Comparison of ENCODE assay signal across 23 mouse cellular contexts in genomic region chr5:101757669-101758068, GRCm38 (mm10). TPM values are rescaled to one million over a fixed set of nuclear protein-coding genes. Genes with fewer than 3 reads are reported as not detected.
DNase-seq lines count a peak whose midpoint lies in the region; ATAC-seq and TF ChIP-seq lines count a peak whose summit lies in the region.
"Had no signal": no experiment of that assay in that cellular context is flagged by ENCODE, and none has a peak within 500 bp of the region (broad histone marks: within the 10 kb centered on the region; RNA-seq: fewer than 3 reads in every experiment).

No protein-coding gene starts in this region.

- no peaks in the 10 kb centered on the region for H3K36me3 ChIP-seq in kidney, adult 2 months (ENCODE audit: control insufficient read depth, insufficient read depth, low read length)
- H3K36me3 ChIP-seq in liver, postnatal 0 days (replicated peaks; ENCODE audit: insufficient read depth, low read length), result no peaks in the 10 kb centered on the region
- no peaks in the 10 kb centered on the region for H3K36me3 ChIP-seq in liver, embryonic 11.5 days (ENCODE audit: control insufficient read depth, insufficient read depth, low read length)
- H3K36me3 ChIP-seq: forebrain, embryonic 10.5 days; heart, embryonic 13.5 days; hindbrain, embryonic 12.5 days; hindbrain, embryonic 15.5 days had no signal

- no peaks in the 10 kb centered on the region for H3K9me3 ChIP-seq in liver, postnatal 0 days (ENCODE audit: low read length)
- H3K9me3 ChIP-seq in liver, embryonic 11.5 days (ENCODE audit: control insufficient read depth, low read length), result no peaks in the 10 kb centered on the region
- H3K9me3 ChIP-seq: forebrain, embryonic 10.5 days; forebrain, embryonic 13.5 days; heart, embryonic 13.5 days; hindbrain, embryonic 12.5 days; hindbrain, embryonic 15.5 days had no signal

- H3K9ac ChIP-seq in liver, postnatal 0 days (replicated peaks), result no peak overlapping the region
- no peak overlapping the region for H3K9ac ChIP-seq in liver, embryonic 11.5 days (ENCODE audit: low read depth, low read length)
- H3K9ac ChIP-seq: forebrain, embryonic 13.5 days; heart, embryonic 13.5 days; hindbrain, embryonic 12.5 days; hindbrain, embryonic 15.5 days had no signal

- no peak overlapping the region for H3K4me2 ChIP-seq in liver, postnatal 0 days (ENCODE audit: low read depth, low read length)
- no peak overlapping the region for H3K4me2 ChIP-seq in liver, embryonic 11.5 days
- H3K4me2 ChIP-seq: forebrain, embryonic 13.5 days; heart, embryonic 13.5 days; hindbrain, embryonic 12.5 days; hindbrain, embryonic 15.5 days had no signal

- peak; percentile 75 for ATAC-seq in liver, postnatal 0 days
- no peak for ATAC-seq in liver, embryonic 11.5 days (replicated peaks; ENCODE audit: low FRiP score)
- ATAC-seq: activated CD4-positive, CD25-positive, alpha-beta regulatory T cell, adult 4 months; forebrain, embryonic 13.5 days; forebrain, embryonic 16.5 days had no signal

- no peaks in the 10 kb centered on the region for H3K4me1 ChIP-seq in kidney, adult 2 months (ENCODE audit: control insufficient read depth, insufficient read depth, low read length)
- peaks cover 6% of the 10 kb centered on the region; the same call in 1 of the 2 replicates for H3K4me1 ChIP-seq in liver, postnatal 0 days (ENCODE audit: insufficient read depth)
- no peaks in the 10 kb centered on the region for H3K4me1 ChIP-seq in liver, embryonic 11.5 days (replicated peaks; ENCODE audit: control insufficient read depth, insufficient read depth, low read length)
- H3K4me1 ChIP-seq: forebrain, embryonic 10.5 days; forebrain, embryonic 13.5 days; heart, embryonic 13.5 days; hindbrain, embryonic 12.5 days; hindbrain, embryonic 15.5 days had no signal

- H3K27ac ChIP-seq in kidney, adult 2 months (ENCODE audit: insufficient read depth, low read depth, low read length), result no peak overlapping the region
- no peak overlapping the region for H3K27ac ChIP-seq in liver, postnatal 0 days (ENCODE audit: low read depth)
- H3K27ac ChIP-seq in liver, embryonic 11.5 days (ENCODE audit: low read depth, low read length), result no peak overlapping the region
- H3K27ac ChIP-seq: forebrain, embryonic 10.5 days; forebrain, embryonic 13.5 days; heart, embryonic 13.5 days; hindbrain, embryonic 12.5 days; hindbrain, embryonic 15.5 days had no signal

- TF ChIP-seq POLR2A in kidney, adult 2 months (IDR thresholded peaks at IDR 0.05; ENCODE audit: low read depth, low read length), result no peak

- no peaks in the 10 kb centered on the region for H3K27me3 ChIP-seq in kidney, adult 2 months (replicated peaks; ENCODE audit: control insufficient read depth, insufficient read depth, low read length)
- H3K27me3 ChIP-seq in liver, postnatal 0 days (ENCODE audit: insufficient read depth, low read length), result peaks cover 37% of the 10 kb centered on the region; the same call in 1 of the 2 replicates
- H3K27me3 ChIP-seq in liver, embryonic 11.5 days (replicated peaks; ENCODE audit: control insufficient read depth, insufficient read depth, low read length), result peaks cover 4% of the 10 kb centered on the region

- 0 out of 2 replicates have a peak, but pooled peaks have one; percentile 14 for TF ChIP-seq EP300 in liver, postnatal 0 days (IDR thresholded peaks at IDR 0.05; ENCODE audit: low read depth)

- TF ChIP-seq CTCF in kidney, adult 2 months (conservative IDR thresholded peaks at IDR 0.05; ENCODE audit: insufficient read depth, insufficient read length, low read depth, low read length), result no peak
- TF ChIP-seq CTCF in liver, postnatal 0 days (IDR thresholded peaks at IDR 0.05; ENCODE audit: low read depth), result no peak

- peak; percentile 36 for DNase-seq in heart, adult 11 months
- DNase-seq in heart, postnatal 4 days, result no peak
- DNase-seq in kidney, adult 2 months, result peak; percentile 19
- DNase-seq in kidney, adult 18-20 months, result no peak
- DNase-seq in liver, postnatal 0 days, result no peak
- DNase-seq in liver, embryonic 11.5 days (ENCODE audit: low spot score), result no peak
- DNase-seq in yolk sac, embryonic 10.5 days (ENCODE audit: low spot score), result peak; percentile 33
- DNase-seq in thymus, postnatal 25 days, result no peak
- DNase-seq: adrenal gland, adult 8-10 months; adrenal gland, postnatal 25 days; cerebellum, adult 11-12 months; cerebellum, adult 8-10 months; cerebellum, postnatal 10 days; gastrocnemius, postnatal 10 days; gastrocnemius, postnatal 36 days; heart, postnatal 14 days had no signal

- no peak overlapping the region for H3K4me3 ChIP-seq in kidney, adult 2 months (ENCODE audit: insufficient read depth, low read depth, low read length)
- no peak overlapping the region for H3K4me3 ChIP-seq in liver, postnatal 0 days (ENCODE audit: low read depth, low read length)
- no peak overlapping the region for H3K4me3 ChIP-seq in liver, embryonic 11.5 days (ENCODE audit: low read depth, low read length)
- H3K4me3 ChIP-seq: forebrain, embryonic 10.5 days; forebrain, embryonic 13.5 days; heart, embryonic 13.5 days; hindbrain, embryonic 12.5 days; hindbrain, embryonic 15.5 days had no signal

RNA-seq across cellular contexts. Expression of gene Cds1, which starts 7.3 kb away (rescaled TPM):
- total RNA-seq in heart, postnatal 4 days (2021), result 1 to 10 TPM; 2.2 to 3.8 TPM
- polyA plus RNA-seq in kidney, adult 2 months (2012; rRNA removed), result 35.5 and 37.3 TPM in 2 replicates
- polyA plus RNA-seq in liver, postnatal 0 days (2015; fragmentation: Nextera tagmentation; extraction: Ambion mirVana), result 0.39 and 0.44 TPM in 2 replicates
- polyA plus RNA-seq in liver, embryonic 11.5 days (2014; fragmentation: Nextera tagmentation; extraction: Ambion mirVana), result 0.23 and 0.36 TPM in 2 replicates
- polyA plus RNA-seq: activated CD4-positive, CD25-positive, alpha-beta regulatory T cell, adult 4 months had no signal

Comparison
In these comparisons a context has a peak if more than half of its experiments do, and no peak if none do; other contexts are left out.
1. DNase-seq: peak in heart, adult 11 months (single experiment), kidney, adult 2 months (single experiment) and yolk sac, embryonic 10.5 days (single experiment); none in heart, postnatal 4 days (single experiment), kidney, adult 18-20 months (single experiment), liver, postnatal 0 days (single experiment), liver, embryonic 11.5 days (single experiment) and thymus, postnatal 25 days (single experiment).
2. RNA of gene Cds1, which starts 7.3 kb away (polyA plus RNA-seq): 35.5 to 37.3 TPM in kidney, adult 2 months; 0.39 to 0.44 TPM in liver, postnatal 0 days and 0.23 to 0.36 TPM in liver, embryonic 11.5 days; every median in the first group is over 10 times any median in the second.